Mouse (Mus musculus): ENCODE data around the gene Taf10.

Gene Taf10

GRCm38 (mm10) chr7:105721916-105722315, 22.2 kb downstream of the Taf10 start:
- DNase-seq (ENCODE audit: low read depth), result no peak

GRCm38 (mm10) chr7:105715366-105715765, 28.8 kb downstream of the Taf10 start:
- no peak for DNase-seq (ENCODE audit: low read depth)

GRCm38 (mm10) chr7:105708733-105709132, 35.4 kb downstream of the Taf10 start:
- peak; percentile 32 for DNase-seq (ENCODE audit: low read depth)

- DNase-seq (ENCODE audit: low read depth), result no peak
These were observed 40.3 kb downstream of the Taf10 start for GRCm38 (mm10) chr7:105703816-105704215.

- no peak for DNase-seq (ENCODE audit: low read depth)
These were observed 41.0 kb downstream of the Taf10 start for GRCm38 (mm10) chr7:105703184-105703583.

GRCm38 (mm10) chr7:105690875-105691274, 53.3 kb downstream of the Taf10 start:
- no peak for DNase-seq (ENCODE audit: low read depth)
